In the genomic region with DNA sequence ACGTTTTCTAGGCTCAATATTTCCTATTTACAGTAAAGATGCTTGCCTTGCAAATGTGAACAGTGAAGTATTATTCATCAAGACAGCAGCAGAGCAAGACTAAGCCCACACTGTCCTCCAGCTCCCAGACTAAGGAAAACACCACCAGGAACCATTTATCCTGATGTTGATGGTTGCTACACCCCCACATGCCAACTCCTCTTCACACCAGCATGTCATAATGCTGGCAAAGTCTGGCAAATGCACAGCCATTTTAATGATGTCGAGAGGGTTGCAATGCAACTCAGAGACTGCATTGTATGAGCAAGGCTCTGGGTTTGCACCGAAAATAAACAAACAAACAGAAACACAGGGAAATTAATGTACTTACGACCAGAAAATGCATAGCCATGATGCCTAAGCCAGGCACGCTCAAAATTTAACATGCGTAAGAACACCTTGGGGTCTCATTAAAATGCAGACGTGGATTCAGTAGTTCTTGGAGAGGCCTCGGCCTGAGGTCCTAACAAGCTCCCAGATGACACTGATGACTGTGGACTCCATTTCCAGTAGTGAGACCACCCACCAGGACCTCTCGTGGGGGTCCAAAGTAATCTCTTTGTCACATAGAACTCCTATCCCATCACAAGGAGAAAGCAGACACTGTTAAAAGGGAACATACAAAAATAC, we compare ENCODE assay signal across 23 mouse cellular contexts.
"Had no signal": no experiment of that assay in that cellular context is flagged by ENCODE, and none has a peak within 500 bp of the region (broad histone marks: within the 10 kb centered on the region; RNA-seq: fewer than 3 reads in every experiment).

No protein-coding gene starts in this region.

- H3K27ac ChIP-seq: left cerebral cortex, adult 2 months; limb, embryonic 13.5 days; liver, embryonic 12.5 days; liver, embryonic 15.5 days; lung, embryonic 15.5 days; midbrain, embryonic 10.5 days; midbrain, embryonic 15.5 days; neural tube, embryonic 12.5 days; neural tube, embryonic 15.5 days had no signal

- DNase-seq: kidney, adult 18-20 months; kidney, adult 9 months; kidney, postnatal 14 days; kidney, postnatal 4 days; layer of hippocampus, adult 9-11 months; layer of hippocampus, postnatal 36 days; liver; lung, adult 18-20 months; lung, postnatal 10 days; lung, postnatal 36 days; right cerebral cortex, postnatal 25 days; thymus, adult 18-20 months; thymus, postnatal 36 days had no signal

- H3K4me1 ChIP-seq: liver, embryonic 12.5 days; liver, embryonic 15.5 days; lung, embryonic 15.5 days; megakaryocyte, embryonic 14.5 days; midbrain, embryonic 10.5 days; neural tube, embryonic 12.5 days had no signal

- H3K4me3 ChIP-seq: left cerebral cortex, adult 2 months; limb, embryonic 13.5 days; liver, embryonic 12.5 days; liver, embryonic 15.5 days; lung, embryonic 15.5 days; megakaryocyte, embryonic 14.5 days; midbrain, embryonic 10.5 days; midbrain, embryonic 15.5 days; neural tube, embryonic 12.5 days; neural tube, embryonic 15.5 days had no signal

- H3K9me3 ChIP-seq: limb, embryonic 13.5 days; liver, embryonic 12.5 days; liver, embryonic 15.5 days; lung, embryonic 15.5 days; megakaryocyte, embryonic 14.5 days; midbrain, embryonic 10.5 days; midbrain, embryonic 15.5 days; neural tube, embryonic 12.5 days; neural tube, embryonic 15.5 days had no signal

- H3K36me3 ChIP-seq: limb, embryonic 13.5 days; liver, embryonic 12.5 days; liver, embryonic 15.5 days; lung, embryonic 15.5 days; midbrain, embryonic 10.5 days; midbrain, embryonic 15.5 days; neural tube, embryonic 12.5 days; neural tube, embryonic 15.5 days had no signal

- H3K27me3 ChIP-seq: limb, embryonic 13.5 days; liver, embryonic 12.5 days; liver, embryonic 15.5 days; lung, embryonic 15.5 days; megakaryocyte, embryonic 14.5 days; midbrain, embryonic 15.5 days; neural tube, embryonic 12.5 days; neural tube, embryonic 15.5 days had no signal
